Mouse (Mus musculus) bone marrow macrophage, adult 2 months (primary cell): ENCODE results near the gene Cabp4.

ENCODE experiments used
- CTCF ChIP-seq: IDR thresholded peaks from 2 replicates; pipeline ENCODE4 v1.5.1; 2012; ENCODE audit warnings: low read depth, mild to moderate bottlenecking, low read length, moderate library complexity
- POLR2A ChIP-seq: IDR thresholded peaks from 2 replicates; pipeline ENCODE4 v1.6.1; 2012; ENCODE audit warnings: mild to moderate bottlenecking, low read depth, low read length, borderline replicate concordance

DNA sequence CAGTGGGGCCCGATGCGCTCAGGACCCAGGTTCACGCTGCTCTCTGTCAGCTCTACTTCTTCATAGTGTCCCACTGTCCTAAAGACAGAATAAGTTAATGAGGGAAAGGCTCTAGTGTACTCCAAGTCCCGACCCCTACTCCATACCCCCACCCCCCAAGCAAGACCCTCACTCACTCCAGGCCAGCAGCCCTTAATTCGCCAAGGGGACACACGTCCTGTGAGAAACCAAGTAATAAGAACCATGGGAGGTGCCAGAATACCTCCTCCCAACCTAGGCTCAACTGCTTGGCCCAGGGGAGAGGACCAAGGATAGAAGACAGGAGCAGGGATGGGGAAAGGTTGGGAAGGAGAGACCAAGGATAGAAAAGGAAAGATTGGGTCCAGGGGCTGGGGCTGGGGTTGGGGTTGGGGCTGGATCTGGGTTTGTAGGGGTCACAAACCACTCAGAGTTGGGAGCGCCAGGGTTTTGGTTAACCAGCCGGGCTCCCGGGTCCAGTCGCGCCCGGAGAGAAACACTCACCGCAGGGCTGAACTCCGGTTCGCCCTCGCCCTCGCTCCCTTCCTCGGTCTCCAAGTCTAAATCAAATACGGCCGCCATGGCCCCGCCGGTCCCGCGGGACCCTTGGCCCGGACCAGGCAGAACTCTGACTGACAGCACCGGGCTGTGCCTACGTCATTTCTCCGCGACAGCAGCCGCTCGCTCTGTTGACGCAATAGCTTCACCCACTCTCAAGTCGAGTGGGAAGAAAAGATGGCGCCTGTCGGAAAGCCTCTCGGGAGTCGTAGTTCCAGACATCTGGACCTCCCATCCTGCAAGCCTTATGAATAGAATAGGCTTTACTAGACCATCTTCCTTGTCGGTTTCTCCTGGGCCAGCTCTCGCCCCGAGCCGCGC lies 19.1 kb upstream of the Cabp4 start, which contains the start of gene Rps6kb2:
- TF ChIP-seq POLR2A (no peak), CTCF (no peak)
